Mouse (Mus musculus) megakaryocyte-erythroid progenitor cell, adult 5-6 weeks (primary cell): ENCODE results near the gene Cnfn. TPM values are rescaled to one million over a fixed set of nuclear protein-coding genes. Genes with fewer than 3 reads are reported as not detected.
A peak's percentile ranks its signal among the peaks of the same experiment; 100 is the strongest.

Experiments used
- ATAC-seq: replicated peaks from 2 replicates; pipeline ENCODE4 v1.8.0; 2016; ENCODE audit warnings: mild to moderate bottlenecking, inconsistent platforms; ENCODE audit not compliant: severe bottlenecking, poor library complexity, low FRiP score, low TSS enrichment
- total RNA-seq, 2 experiments: library from RNA; stranded (forward) in 1 of 2; stranded (reverse) in 1 of 2; fragments of 200-1000, 215-1000 nt in 1 of 2; fragments of >200 nt in 1 of 2; fragmentation: Nextera tagmentation in 1 of 2; gene quantifications; 2 replicates each; pipeline ENCODE4 v1.2.3; 2014 to 2017

The Cnfn gene
- total RNA-seq, 2 experiments from 2014 or later, result not detected

GRCm38 (mm10) chr7:25391856-25392453, 22.4 kb upstream of the Cnfn start:
- no peak for ATAC-seq

- no peak for ATAC-seq
Observed at GRCm38 (mm10) chr7:25390986-25391385, 21.5 kb upstream of the Cnfn start.

GRCm38 (mm10) chr7:25390054-25390770, 20.7 kb upstream of the Cnfn start:
- ATAC-seq, result peak; percentile 95

GRCm38 (mm10) chr7:25388916-25389315, 19.4 kb upstream of the Cnfn start:
- no peak for ATAC-seq

- ATAC-seq, result no peak
Observed at GRCm38 (mm10) chr7:25387811-25388440, 18.4 kb upstream of the Cnfn start.

- ATAC-seq, result peak; percentile 46
Observed at GRCm38 (mm10) chr7:25385850-25386555, 16.5 kb upstream of the Cnfn start.

- no peak for ATAC-seq
Observed at GRCm38 (mm10) chr7:25385259-25385658, 15.7 kb upstream of the Cnfn start.

GRCm38 (mm10) chr7:25384818-25385217, 15.3 kb upstream of the Cnfn start:
- ATAC-seq, result no peak

- ATAC-seq, result no peak
Observed at GRCm38 (mm10) chr7:25384318-25384717, 14.8 kb upstream of the Cnfn start.

- ATAC-seq, result no peak
Observed at GRCm38 (mm10) chr7:25383891-25384290, 14.4 kb upstream of the Cnfn start.

- ATAC-seq, result no peak
Observed at GRCm38 (mm10) chr7:25383385-25383784, 13.9 kb upstream of the Cnfn start.

- ATAC-seq, result no peak
Observed at GRCm38 (mm10) chr7:25382541-25382940, 13.0 kb upstream of the Cnfn start.

- ATAC-seq, result no peak
Observed at GRCm38 (mm10) chr7:25381284-25381680, 11.8 kb upstream of the Cnfn start.

GRCm38 (mm10) chr7:25380392-25381283, 11.1 kb upstream of the Cnfn start:
- peak; percentile 68 for ATAC-seq

GRCm38 (mm10) chr7:25379551-25380351, 10.2 kb upstream of the Cnfn start:
- peak; percentile 56 for ATAC-seq

- ATAC-seq, result no peak
Observed at GRCm38 (mm10) chr7:25378181-25379100, 8.9 kb upstream of the Cnfn start.

GRCm38 (mm10) chr7:25377100-25377700, 7.7 kb upstream of the Cnfn start:
- no peak; the same call in 1 of the 2 replicates for ATAC-seq
